In genomic region chr14:55671833-55672740, GRCm38 (mm10) we compare ENCODE assay signal across 8 mouse cellular contexts. TPM values are rescaled to one million over a fixed set of nuclear protein-coding genes. Genes with fewer than 3 reads are reported as not detected.
A peak's percentile ranks its signal among the peaks of the same experiment; 100 is the strongest.
DNase-seq lines count a peak whose midpoint lies in the region; ATAC-seq lines count a peak whose summit lies in the region.

TSS of gene Gmpr2 (plus strand) at chr14:55671941.
TSS of gene Nedd8 (minus strand) at chr14:55672124.

- peak within 1 kb of the TSS; percentile 80 for H3K9ac ChIP-seq in intestine, embryonic 14.5 days (ENCODE audit: low read length)

- H3K27ac ChIP-seq in intestine, embryonic 14.5 days (ENCODE audit: low read depth): peak within 1 kb of the TSS; percentile 73

- under 1% methylated on average over 38 of the region's 38 CpGs for WGBS in intestine, embryonic 14.5 days

- H3K4me3 ChIP-seq in intestine, embryonic 14.5 days (ENCODE audit: low read depth, low read length): peak within 1 kb of the TSS; percentile 96

- peak; percentile 73 to 85 for DNase-seq in adrenal gland, adult 18-20 months (ENCODE audit: low spot score in 2 of 2)
- DNase-seq in embryo, embryonic 11 days: peak; percentile 96
- peak; percentile 91 for DNase-seq in gastrocnemius, postnatal 25 days
- DNase-seq in intestine, embryonic 14.5 days (ENCODE audit: low spot score): peak; percentile 98
- DNase-seq in left cerebral cortex, postnatal 14 days (ENCODE audit: low spot score in 2 of 2): peak; percentile 93 to 96
- peak; percentile 93 for DNase-seq in mesoderm, embryonic 11.5 days (ENCODE audit: low read depth, low spot score)
- DNase-seq in right cerebral cortex, postnatal 36 days (ENCODE audit: low spot score in 2 of 2): peak; percentile 95 to 98
- peak; percentile 97 for DNase-seq in yolk sac, embryonic 10.5 days (ENCODE audit: low spot score)

- peak within 1 kb of the TSS; percentile 96 for H3K4me2 ChIP-seq in intestine, embryonic 14.5 days (ENCODE audit: low read length)

- peaks cover 38% of the 10 kb centered on the region for H3K36me3 ChIP-seq in intestine, embryonic 14.5 days (ENCODE audit: control insufficient read depth, insufficient read depth, low read length)

- peak; percentile 95 for ATAC-seq in intestine, embryonic 14.5 days (replicated peaks; ENCODE audit: low FRiP score, low TSS enrichment, low read depth)

- H3K4me1 ChIP-seq in intestine, embryonic 14.5 days (replicated peaks; ENCODE audit: control insufficient read depth, insufficient read depth, low read length): peaks cover 17% of the 10 kb centered on the region; the same call in 1 of the 2 replicates

- H3K27me3 ChIP-seq in intestine, embryonic 14.5 days (replicated peaks; ENCODE audit: control insufficient read depth, insufficient read depth, low read length): no peaks in the 10 kb centered on the region

- intact Hi-C loops in left cerebral cortex, postnatal 14 days (cut with DNase I): no loop called here

- H3K9me3 ChIP-seq in intestine, embryonic 14.5 days (ENCODE audit: control insufficient read depth, low read length): no peaks in the 10 kb centered on the region

RNA-seq across cellular contexts. Expression of gene Gmpr2, which starts in this region (rescaled TPM):
- total RNA-seq in adrenal gland, adult 18-20 months (2021): 10 to 100 TPM; 24.0 to 24.5 TPM
- total RNA-seq in gastrocnemius, postnatal 25 days (2021): 1 to 10 TPM; 2.4 to 3.3 TPM
- polyA plus RNA-seq in intestine, embryonic 14.5 days (2014; fragmentation: Nextera tagmentation; extraction: Ambion mirVana): 53.5 and 62.5 TPM in 2 replicates
- total RNA-seq in left cerebral cortex, postnatal 14 days (2021): 10 to 100 TPM; 22.7 to 24.6 TPM

RNA-seq across cellular contexts. Expression of gene Nedd8, which starts in this region (rescaled TPM):
- 100 to 1,000 TPM; 312 to 368 TPM for total RNA-seq in adrenal gland, adult 18-20 months (2021)
- 100 to 1,000 TPM; 180 to 191 TPM for total RNA-seq in gastrocnemius, postnatal 25 days (2021)
- 547 and 563 TPM in 2 replicates for polyA plus RNA-seq in intestine, embryonic 14.5 days (2014; fragmentation: Nextera tagmentation; extraction: Ambion mirVana)
- 100 to 1,000 TPM; 305 to 339 TPM for total RNA-seq in left cerebral cortex, postnatal 14 days (2021)

Comparison
In these comparisons a context has a peak if more than half of its experiments do, and no peak if none do; other contexts are left out.
1. Peak in every context shown above with its lines: DNase-seq, ATAC-seq, H3K4me3 ChIP-seq and H3K27ac ChIP-seq.
2. RNA of gene Gmpr2 (total RNA-seq): 22.7 to 24.6 TPM in left cerebral cortex, postnatal 14 days and 24.0 to 24.5 TPM in adrenal gland, adult 18-20 months; 2.4 to 3.3 TPM in gastrocnemius, postnatal 25 days; every median in the first group is over 4 times any median in the second.